ENCODE assay signal across 12 mouse cellular contexts in the genomic region with DNA sequence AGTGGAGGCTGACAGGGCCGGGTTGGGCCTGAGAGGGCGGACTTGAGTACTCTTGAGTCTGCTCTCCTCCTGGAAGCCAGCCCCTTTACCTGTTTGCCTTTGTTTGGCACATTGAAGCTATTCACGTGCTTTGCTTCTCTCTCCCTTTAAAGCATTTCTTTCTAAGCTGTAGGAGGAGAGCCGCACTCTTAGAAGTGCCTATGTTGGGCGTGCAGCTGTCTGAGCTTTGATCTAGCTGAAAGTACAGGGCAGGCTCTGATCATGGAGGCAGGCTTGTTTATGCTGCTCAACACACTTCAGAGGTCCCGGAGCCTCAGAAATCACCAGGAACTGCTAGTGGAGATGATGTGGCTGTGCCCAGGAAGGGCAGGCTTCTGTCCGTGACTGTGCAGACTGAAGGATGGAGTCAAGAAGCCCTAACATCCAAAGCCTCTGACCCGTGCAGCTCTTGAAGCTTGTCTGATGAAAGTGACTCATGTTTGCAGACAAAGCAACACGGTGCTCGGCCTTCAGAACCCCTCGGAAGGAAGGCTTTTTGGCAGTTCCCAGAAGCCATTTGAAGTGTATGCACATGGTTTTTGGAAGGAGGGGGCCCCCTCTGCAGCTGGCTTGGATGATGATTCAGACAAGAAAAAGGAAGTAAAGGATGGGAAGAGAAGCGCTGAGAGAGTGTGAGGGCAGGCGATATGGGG. TPM values are rescaled to one million over a fixed set of nuclear protein-coding genes. Genes with fewer than 3 reads are reported as not detected.
DNase-seq lines count a peak whose midpoint lies in the region; ATAC-seq and TF ChIP-seq lines count a peak whose summit lies in the region.
"Had no signal": no experiment of that assay in that cellular context is flagged by ENCODE, and none has a peak within 500 bp of the region (broad histone marks: within the 10 kb centered on the region; RNA-seq: fewer than 3 reads in every experiment).

No protein-coding gene starts in this region.

- peaks cover 21% of the 10 kb centered on the region for H3K4me1 ChIP-seq in hindbrain, embryonic 10.5 days (replicated peaks)
- no peaks in the 10 kb centered on the region for H3K4me1 ChIP-seq in hindbrain, postnatal 0 days (ENCODE audit: insufficient read depth, low read length)
- peaks cover 25% of the 10 kb centered on the region for H3K4me1 ChIP-seq in embryonic facial prominence, embryonic 12.5 days

- no peak overlapping the region for H3K4me2 ChIP-seq in hindbrain, postnatal 0 days (ENCODE audit: low read depth, low read length)
- no peak overlapping the region for H3K4me2 ChIP-seq in embryonic facial prominence, embryonic 12.5 days (replicated peaks)

- no peaks in the 10 kb centered on the region for H3K27me3 ChIP-seq in hindbrain, embryonic 10.5 days (ENCODE audit: insufficient read depth, poor library complexity, severe bottlenecking)
- no peaks in the 10 kb centered on the region for H3K27me3 ChIP-seq in hindbrain, postnatal 0 days (ENCODE audit: insufficient read depth, low read length)
- H3K27me3 ChIP-seq in embryonic facial prominence, embryonic 12.5 days = no peaks in the 10 kb centered on the region

- no peak for TF ChIP-seq CTCF in hindbrain, postnatal 0 days (IDR thresholded peaks at IDR 0.05; ENCODE audit: low read depth)

- H3K4me3 ChIP-seq in hindbrain, embryonic 10.5 days = no peak overlapping the region
- no peak overlapping the region for H3K4me3 ChIP-seq in hindbrain, postnatal 0 days (ENCODE audit: low read length)
- no peak overlapping the region for H3K4me3 ChIP-seq in embryonic facial prominence, embryonic 12.5 days

- DNase-seq in hindbrain, embryonic 10.5 days (ENCODE audit: low spot score) = no peak
- no peak for DNase-seq in hindbrain, postnatal 0 days (ENCODE audit: low spot score)
- peak; percentile 72 to 88 for DNase-seq in lung, postnatal 4 days
- DNase-seq in thymus, postnatal 36 days = peak; percentile 43 to 56
- no peak for DNase-seq in frontal cortex, postnatal 10 days (ENCODE audit: low spot score in 2 of 2)
- DNase-seq in ovary, postnatal 36 days (ENCODE audit: low spot score) = no peak
- no peak for DNase-seq in retina, postnatal 1 day
- DNase-seq: cerebellum, adult 8-10 months; kidney, postnatal 25 days; spleen, adult 18-20 months had no signal

- ATAC-seq in hindbrain, postnatal 0 days = no peak
- no peak for ATAC-seq in embryonic facial prominence, embryonic 12.5 days (ENCODE audit: insufficient number of reproducible peaks, insufficient read depth, low FRiP score, low TSS enrichment)
- ATAC-seq: hindbrain, embryonic 16.5 days had no signal

- peak overlapping the region; percentile 29; the same call in 1 of the 2 replicates for H3K27ac ChIP-seq in hindbrain, embryonic 10.5 days
- no peak overlapping the region for H3K27ac ChIP-seq in hindbrain, postnatal 0 days
- H3K27ac ChIP-seq in embryonic facial prominence, embryonic 12.5 days = peak overlapping the region; percentile 26; the same call in 1 of the 2 replicates

- H3K9ac ChIP-seq in hindbrain, postnatal 0 days (replicated peaks; ENCODE audit: low read length) = no peak overlapping the region
- H3K9ac ChIP-seq in embryonic facial prominence, embryonic 12.5 days = no peak overlapping the region

- H3K9me3 ChIP-seq in hindbrain, embryonic 10.5 days = no peaks in the 10 kb centered on the region
- H3K9me3 ChIP-seq in hindbrain, postnatal 0 days (ENCODE audit: low read length) = no peaks in the 10 kb centered on the region
- H3K9me3 ChIP-seq in embryonic facial prominence, embryonic 12.5 days = no peaks in the 10 kb centered on the region

- 88% methylated on average over 13 of the region's 13 CpGs for WGBS in hindbrain, embryonic 10.5 days
- WGBS in hindbrain, postnatal 0 days = 89% methylated on average over 13 of the region's 13 CpGs
- WGBS in embryonic facial prominence, embryonic 12.5 days = 78% methylated on average over 13 of the region's 13 CpGs

- peaks cover 8% of the 10 kb centered on the region; the same call in 1 of the 2 replicates for H3K36me3 ChIP-seq in hindbrain, embryonic 10.5 days
- no peaks in the 10 kb centered on the region for H3K36me3 ChIP-seq in hindbrain, postnatal 0 days (ENCODE audit: insufficient read depth, low read length)
- H3K36me3 ChIP-seq in embryonic facial prominence, embryonic 12.5 days = no peaks in the 10 kb centered on the region

RNA-seq across cellular contexts. Expression of a gene that starts 53.5 kb away (rescaled TPM):
- polyA plus RNA-seq in hindbrain, embryonic 10.5 days (2016; fragmentation: Nextera tagmentation; extraction: Ambion mirVana) = 17.2 and 17.8 TPM in 2 replicates
- 10.4 and 11.7 TPM in 2 replicates for total RNA-seq in hindbrain, postnatal 0 days (2014; rRNA removed)
- polyA plus RNA-seq in hindbrain, postnatal 0 days (2015; fragmentation: Nextera tagmentation; extraction: Ambion mirVana) = 8.2 and 8.4 TPM in 2 replicates
- polyA plus RNA-seq in embryonic facial prominence, embryonic 12.5 days (2016; fragmentation: Nextera tagmentation; extraction: Ambion mirVana) = 18.8 and 20.6 TPM in 2 replicates

Comparison
In these comparisons a context has a peak if more than half of its experiments do, and no peak if none do; other contexts are left out.
1. DNase-seq: peak in lung, postnatal 4 days (2 of 2) and thymus, postnatal 36 days (2 of 2); none in hindbrain, embryonic 10.5 days (single experiment), hindbrain, postnatal 0 days (single experiment), frontal cortex, postnatal 10 days (0 of 2), ovary, postnatal 36 days (single experiment) and retina, postnatal 1 day (single experiment).